Mouse (Mus musculus): ENCODE data around the gene Tlr3.

GRCm38 (mm10) chr8:45355809-45356208 is 55.1 kb downstream of the Tlr3 start:
- TF ChIP-seq CTCF (IDR thresholded peaks at IDR 0.05; ENCODE audit: insufficient read depth, low read depth, low read length) (no peak), POLR2A (IDR thresholded peaks at IDR 0.05; ENCODE audit: insufficient read depth, low read depth, low read length) (no peak)
